In genomic region chrX:15813771-15814170, GRCm38 (mm10) we compare ENCODE assay signal across 18 mouse cellular contexts.
DNase-seq lines count a peak whose midpoint lies in the region; ATAC-seq and TF ChIP-seq lines count a peak whose summit lies in the region.
"Had no signal": no experiment of that assay in that cellular context is flagged by ENCODE, and none has a peak within 500 bp of the region (broad histone marks: within the 10 kb centered on the region; RNA-seq: fewer than 3 reads in every experiment).

No protein-coding gene starts in this region.

- ATAC-seq in intestine, postnatal 0 days = no peak
- ATAC-seq in intestine, embryonic 16.5 days = no peak
- ATAC-seq in midbrain, postnatal 0 days (ENCODE audit: low FRiP score) = no peak
- no peak for ATAC-seq in midbrain, embryonic 11.5 days (ENCODE audit: low FRiP score)
- no peak for ATAC-seq in stomach, postnatal 0 days (ENCODE audit: low FRiP score, low TSS enrichment)
- ATAC-seq: forebrain, postnatal 0 days; midbrain, embryonic 13.5 days had no signal

- 24% methylated on average over 2 of the region's 2 CpGs for WGBS in intestine, postnatal 0 days
- WGBS in intestine, embryonic 16.5 days = 46% methylated on average over 2 of the region's 2 CpGs
- 47% methylated on average over 2 of the region's 2 CpGs for whole genome bisulfite sequencing in midbrain, postnatal 0 days
- WGBS in midbrain, embryonic 11.5 days = 33% methylated on average over 2 of the region's 2 CpGs
- WGBS in stomach, postnatal 0 days = 29% methylated on average over 2 of the region's 2 CpGs

- peak; percentile 3 for DNase-seq in embryo, embryonic 10.5 days (ENCODE audit: low spot score)
- no peak for DNase-seq in embryo, embryonic 11 days
- no peak for DNase-seq in midbrain, postnatal 0 days (ENCODE audit: low spot score)
- no peak for DNase-seq in midbrain, embryonic 11.5 days (ENCODE audit: low spot score, missing footprints)
- DNase-seq in stomach, postnatal 0 days (ENCODE audit: low spot score) = no peak
- DNase-seq in ovary, postnatal 14 days (ENCODE audit: low spot score) = no peak
- DNase-seq: forebrain, postnatal 0 days; liver; lung, embryonic 14.5 days; right cerebral cortex, postnatal 4 days; thymus, adult 2 months had no signal

- no peak for TF ChIP-seq EP300 in stomach, postnatal 0 days (optimal IDR thresholded peaks at IDR 0.05)

- H3K4me2 ChIP-seq in intestine, postnatal 0 days (replicated peaks; ENCODE audit: low read depth) = no peak overlapping the region
- no peak overlapping the region for H3K4me2 ChIP-seq in intestine, embryonic 16.5 days (ENCODE audit: low read depth, low read length)
- no peak overlapping the region for H3K4me2 ChIP-seq in midbrain, postnatal 0 days (ENCODE audit: low read depth, low read length, poor library complexity, severe bottlenecking)
- H3K4me2 ChIP-seq in midbrain, embryonic 11.5 days = no peak overlapping the region
- no peak overlapping the region for H3K4me2 ChIP-seq in stomach, postnatal 0 days (replicated peaks; ENCODE audit: low read depth)
- H3K4me2 ChIP-seq: hindbrain, embryonic 15.5 days; kidney, embryonic 15.5 days; lung, embryonic 14.5 days; midbrain, embryonic 13.5 days had no signal

- no peak overlapping the region for H3K9ac ChIP-seq in intestine, postnatal 0 days (ENCODE audit: low read depth, low read length)
- no peak overlapping the region for H3K9ac ChIP-seq in intestine, embryonic 16.5 days (ENCODE audit: low read depth, low read length)
- H3K9ac ChIP-seq in midbrain, postnatal 0 days (replicated peaks; ENCODE audit: low read length, poor library complexity, severe bottlenecking) = no peak overlapping the region
- no peak overlapping the region for H3K9ac ChIP-seq in midbrain, embryonic 11.5 days (ENCODE audit: low read length)
- H3K9ac ChIP-seq in stomach, postnatal 0 days (ENCODE audit: low read length) = no peak overlapping the region
- H3K9ac ChIP-seq: forebrain, postnatal 0 days; hindbrain, embryonic 15.5 days; kidney, embryonic 15.5 days; lung, embryonic 14.5 days; midbrain, embryonic 13.5 days had no signal

- H3K27ac ChIP-seq in intestine, postnatal 0 days (ENCODE audit: low read depth, low read length) = no peak overlapping the region
- H3K27ac ChIP-seq in intestine, embryonic 16.5 days (ENCODE audit: low read length) = no peak overlapping the region
- H3K27ac ChIP-seq in midbrain, postnatal 0 days (ENCODE audit: low read depth, low read length) = no peak overlapping the region
- no peak overlapping the region for H3K27ac ChIP-seq in midbrain, embryonic 11.5 days (ENCODE audit: low read depth, low read length)
- H3K27ac ChIP-seq in stomach, postnatal 0 days (replicated peaks) = no peak overlapping the region
- H3K27ac ChIP-seq: hindbrain, embryonic 15.5 days; kidney, embryonic 15.5 days; macrophage; midbrain, embryonic 13.5 days had no signal

- H3K27me3 ChIP-seq in intestine, postnatal 0 days (replicated peaks; ENCODE audit: control insufficient read depth, insufficient read depth, low read length) = no peaks in the 10 kb centered on the region
- no peaks in the 10 kb centered on the region for H3K27me3 ChIP-seq in intestine, embryonic 16.5 days (replicated peaks; ENCODE audit: control insufficient read depth, insufficient read depth, low read length)
- no peaks in the 10 kb centered on the region for H3K27me3 ChIP-seq in midbrain, postnatal 0 days (ENCODE audit: insufficient read depth, low read length)
- no peaks in the 10 kb centered on the region for H3K27me3 ChIP-seq in midbrain, embryonic 11.5 days (ENCODE audit: control insufficient read depth, insufficient read depth, low read length)
- no peaks in the 10 kb centered on the region for H3K27me3 ChIP-seq in stomach, postnatal 0 days (ENCODE audit: control insufficient read depth, insufficient read depth, low read length)
- H3K27me3 ChIP-seq: hindbrain, embryonic 15.5 days; kidney, embryonic 15.5 days; midbrain, embryonic 13.5 days had no signal

- H3K9me3 ChIP-seq in intestine, postnatal 0 days (ENCODE audit: control insufficient read depth) = no peaks in the 10 kb centered on the region
- H3K9me3 ChIP-seq in intestine, embryonic 16.5 days (ENCODE audit: control insufficient read depth, low read length) = no peaks in the 10 kb centered on the region
- H3K9me3 ChIP-seq in midbrain, postnatal 0 days (ENCODE audit: low read length) = no peaks in the 10 kb centered on the region
- H3K9me3 ChIP-seq in midbrain, embryonic 11.5 days (ENCODE audit: control insufficient read depth, low read length) = no peaks in the 10 kb centered on the region
- H3K9me3 ChIP-seq in stomach, postnatal 0 days (ENCODE audit: control insufficient read depth, low read length) = no peaks in the 10 kb centered on the region
- H3K9me3 ChIP-seq: G1E; hindbrain, embryonic 15.5 days; kidney, embryonic 15.5 days; midbrain, embryonic 13.5 days had no signal

- no peak overlapping the region for H3K4me3 ChIP-seq in intestine, postnatal 0 days (ENCODE audit: low read depth, low read length)
- H3K4me3 ChIP-seq in intestine, embryonic 16.5 days (ENCODE audit: low read length) = no peak overlapping the region
- H3K4me3 ChIP-seq in midbrain, postnatal 0 days (ENCODE audit: low read depth, low read length) = no peak overlapping the region
- no peak overlapping the region for H3K4me3 ChIP-seq in midbrain, embryonic 11.5 days (ENCODE audit: low read depth, low read length)
- H3K4me3 ChIP-seq in stomach, postnatal 0 days (ENCODE audit: low read depth, low read length) = no peak overlapping the region
- H3K4me3 ChIP-seq: hindbrain, embryonic 15.5 days; kidney, embryonic 15.5 days; midbrain, embryonic 13.5 days had no signal

- no peaks in the 10 kb centered on the region for H3K4me1 ChIP-seq in intestine, postnatal 0 days (replicated peaks; ENCODE audit: control insufficient read depth, insufficient read depth, low read length)
- no peaks in the 10 kb centered on the region for H3K4me1 ChIP-seq in intestine, embryonic 16.5 days (ENCODE audit: control insufficient read depth, insufficient read depth, low read length)
- H3K4me1 ChIP-seq in midbrain, postnatal 0 days (ENCODE audit: insufficient read depth, low read length) = no peaks in the 10 kb centered on the region
- no peaks in the 10 kb centered on the region for H3K4me1 ChIP-seq in midbrain, embryonic 11.5 days (ENCODE audit: control insufficient read depth, insufficient read depth, low read length)
- H3K4me1 ChIP-seq in stomach, postnatal 0 days (replicated peaks; ENCODE audit: control insufficient read depth, insufficient read depth) = no peaks in the 10 kb centered on the region
- H3K4me1 ChIP-seq: hindbrain, embryonic 15.5 days; kidney, embryonic 15.5 days; midbrain, embryonic 13.5 days had no signal

- no peaks in the 10 kb centered on the region for H3K36me3 ChIP-seq in intestine, postnatal 0 days (ENCODE audit: control insufficient read depth, insufficient read depth)
- H3K36me3 ChIP-seq in intestine, embryonic 16.5 days (ENCODE audit: control insufficient read depth, insufficient read depth, low read length) = no peaks in the 10 kb centered on the region
- H3K36me3 ChIP-seq in midbrain, postnatal 0 days (ENCODE audit: insufficient read depth, low read length) = no peaks in the 10 kb centered on the region
- H3K36me3 ChIP-seq in midbrain, embryonic 11.5 days (ENCODE audit: control insufficient read depth, insufficient read depth, low read length) = no peaks in the 10 kb centered on the region
- no peaks in the 10 kb centered on the region for H3K36me3 ChIP-seq in stomach, postnatal 0 days (ENCODE audit: control insufficient read depth, insufficient read depth, low read length)
- H3K36me3 ChIP-seq: G1E; hindbrain, embryonic 15.5 days; kidney, embryonic 15.5 days; midbrain, embryonic 13.5 days had no signal

- TF ChIP-seq CTCF in intestine, postnatal 0 days (IDR thresholded peaks at IDR 0.05; ENCODE audit: low read depth) = peak; percentile 39; the same call in 1 of the 2 replicates
- TF ChIP-seq CTCF in midbrain, postnatal 0 days (IDR thresholded peaks at IDR 0.05) = 0 out of 2 replicates have a peak, but pooled peaks have one; percentile 24
- TF ChIP-seq CTCF in stomach, postnatal 0 days (IDR thresholded peaks at IDR 0.05; ENCODE audit: low read depth) = peak; percentile 50
